Mouse (Mus musculus) CD4-positive helper T cell, adult 2 months (primary cell): Measurements from ENCODE around the gene Wdr19.

Experiments used
- DNase-seq: peaks from one replicate; pipeline ENCODE4 v3.0.0-alpha.2; 2012; ENCODE audit warnings: low read depth, missing footprints, low spot score

The Wdr19 gene

GRCm38 (mm10) chr5:65298167-65298950, 98.9 kb downstream of the Wdr19 start:
- no peak for DNase-seq

- DNase-seq: peak; percentile 14
These were observed 100.1 kb downstream of the Wdr19 start for GRCm38 (mm10) chr5:65299623-65300022.

DNA sequence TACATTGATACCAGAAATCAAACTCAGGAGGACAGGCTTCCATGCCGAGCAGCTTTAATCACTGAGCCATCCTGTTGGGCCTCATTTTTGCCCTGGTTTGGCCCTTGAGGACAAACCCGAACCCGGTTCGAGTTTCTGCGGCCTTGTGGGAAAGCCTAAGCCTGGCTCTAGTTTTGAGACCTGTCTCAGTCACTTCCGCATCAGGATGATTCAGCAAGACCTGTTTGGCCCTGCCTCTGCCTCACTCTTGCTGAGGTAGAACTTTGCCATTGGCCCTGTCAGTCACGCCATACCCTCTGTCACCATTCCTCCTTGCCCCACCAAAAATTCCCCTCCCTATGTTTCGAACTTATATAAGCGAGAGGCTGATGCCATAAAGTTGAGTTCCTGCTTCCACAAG, 100.6 kb downstream of the Wdr19 start:
- no peak for DNase-seq

GRCm38 (mm10) chr5:65305516-65305915, 106.0 kb downstream of the Wdr19 start:
- no peak for DNase-seq

- DNase-seq: no peak
These were observed 108.7 kb downstream of the Wdr19 start for GRCm38 (mm10) chr5:65308208-65308607.

DNA sequence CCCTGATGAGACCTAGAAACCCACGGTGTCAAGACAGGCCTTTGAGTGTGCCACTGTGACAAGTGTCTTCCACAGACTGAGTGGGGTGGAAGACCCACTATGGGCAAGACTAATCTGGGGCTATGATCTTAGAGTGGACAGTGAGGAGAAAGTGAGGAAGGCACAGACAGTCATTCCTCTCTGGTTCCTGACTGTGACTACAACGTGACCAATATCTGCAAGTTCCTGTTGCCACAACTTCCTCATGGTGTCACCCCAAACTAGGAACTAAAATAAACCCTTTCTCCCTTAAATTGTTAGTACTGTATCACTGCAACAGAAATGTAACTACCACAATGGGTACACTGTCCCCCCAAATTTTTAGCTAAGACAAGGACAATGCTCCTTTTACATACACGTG, 109.4 kb downstream of the Wdr19 start:
- no peak for DNase-seq
